ENCODE assay signal across 27 mouse cellular contexts in the genomic region with DNA sequence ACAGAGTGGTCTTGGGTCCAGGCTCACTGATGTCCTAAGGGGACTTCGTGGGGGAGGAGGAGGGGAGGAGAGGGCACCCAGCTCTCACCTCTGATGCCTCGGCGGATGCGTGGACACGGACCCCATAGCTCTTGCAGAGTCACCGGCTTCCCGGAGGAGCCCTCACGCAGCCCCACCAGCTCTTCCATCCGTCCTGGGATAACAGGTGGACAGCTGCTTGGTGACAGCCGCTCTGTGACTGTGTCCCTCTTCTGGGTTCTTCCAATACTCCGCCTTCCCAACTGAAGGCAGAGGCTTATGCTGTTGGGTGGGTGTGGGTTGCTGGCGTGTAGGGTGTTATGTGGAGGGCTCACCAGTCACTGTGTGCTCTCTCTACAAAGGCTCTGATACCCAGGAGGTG. TPM values are rescaled to one million over a fixed set of nuclear protein-coding genes. Genes with fewer than 3 reads are reported as not detected.
"Had no signal": no experiment of that assay in that cellular context is flagged by ENCODE, and none has a peak within 500 bp of the region (broad histone marks: within the 10 kb centered on the region; RNA-seq: fewer than 3 reads in every experiment).

No protein-coding gene starts in this region.

- H3K36me3 ChIP-seq: limb, embryonic 12.5 days; limb, embryonic 15.5 days; midbrain, embryonic 10.5 days; midbrain, embryonic 13.5 days had no signal

- H3K9me3 ChIP-seq: limb, embryonic 12.5 days; limb, embryonic 15.5 days; megakaryocyte, embryonic 14.5 days; midbrain, embryonic 10.5 days; midbrain, embryonic 13.5 days had no signal

- ATAC-seq: liver, postnatal 0 days; midbrain, embryonic 13.5 days; midbrain, embryonic 16.5 days had no signal

- H3K9ac ChIP-seq: limb, embryonic 12.5 days; limb, embryonic 15.5 days; liver, embryonic 14.5 days; liver, postnatal 0 days; midbrain, embryonic 13.5 days had no signal

- H3K4me2 ChIP-seq: limb, embryonic 15.5 days; liver, embryonic 11.5 days; midbrain, embryonic 13.5 days had no signal

- H3K27ac ChIP-seq: left cerebral cortex, adult 2 months; limb, embryonic 12.5 days; limb, embryonic 15.5 days; liver, embryonic 14.5 days; midbrain, embryonic 10.5 days; midbrain, embryonic 13.5 days had no signal

- H3K27me3 ChIP-seq: limb, embryonic 15.5 days had no signal

- H3K4me3 ChIP-seq: left cerebral cortex, adult 2 months; limb, embryonic 12.5 days; limb, embryonic 15.5 days; megakaryocyte, embryonic 14.5 days; midbrain, embryonic 10.5 days; midbrain, embryonic 13.5 days had no signal

- DNase-seq: layer of hippocampus, postnatal 36 days; liver, postnatal 0 days; lung, postnatal 10 days; lung, postnatal 36 days; thymus, adult 18-20 months; thymus, postnatal 36 days had no signal

- H3K4me1 ChIP-seq: midbrain, embryonic 13.5 days had no signal

RNA-seq across cellular contexts. Expression of a gene that starts 0.7 kb away (rescaled TPM):
- total RNA-seq: layer of hippocampus, adult 8-10 months; layer of hippocampus, postnatal 10 days; layer of hippocampus, postnatal 36 days; left cerebral cortex, postnatal 10 days; left cerebral cortex, postnatal 36 days; monocyte, adult 5-6 weeks had no signal
- polyA plus RNA-seq: liver, embryonic 14.5 days; liver, postnatal 0 days; midbrain, embryonic 10.5 days; midbrain, embryonic 13.5 days; neural tube, embryonic 11.5 days; small intestine, adult 2 months; urinary bladder, adult 2 months had no signal

RNA-seq across cellular contexts. Expression of a gene that starts 18.0 kb away (rescaled TPM):
- total RNA-seq: layer of hippocampus, adult 8-10 months; layer of hippocampus, postnatal 10 days; layer of hippocampus, postnatal 36 days; left cerebral cortex, adult 2 months; left cerebral cortex, postnatal 10 days; monocyte, adult 5-6 weeks had no signal
- polyA plus RNA-seq: limb, embryonic 12.5 days; limb, embryonic 15.5 days; liver, embryonic 11.5 days; liver, embryonic 14.5 days; liver, postnatal 0 days; midbrain, embryonic 10.5 days; midbrain, embryonic 13.5 days; midbrain, embryonic 16.5 days; neural tube, embryonic 11.5 days; neural tube, embryonic 14.5 days; small intestine, adult 2 months; stomach, embryonic 16.5 days had no signal

RNA-seq across cellular contexts. Expression of a gene that starts 22.7 kb away (rescaled TPM):
- total RNA-seq: layer of hippocampus, postnatal 36 days; monocyte, adult 5-6 weeks had no signal
- polyA plus RNA-seq: kidney, embryonic 14.5 days; limb, embryonic 12.5 days; midbrain, embryonic 10.5 days; midbrain, embryonic 13.5 days; midbrain, embryonic 16.5 days; neural tube, embryonic 11.5 days had no signal

RNA-seq across cellular contexts. Expression of a gene that starts 29.8 kb away (rescaled TPM):
- total RNA-seq: monocyte, adult 5-6 weeks had no signal

RNA-seq across cellular contexts. Expression of a gene that starts 38.0 kb away (rescaled TPM):
- total RNA-seq: monocyte, adult 5-6 weeks had no signal
- polyA plus RNA-seq: kidney, embryonic 14.5 days; limb, embryonic 12.5 days; limb, embryonic 15.5 days; liver, embryonic 11.5 days; liver, embryonic 14.5 days; liver, postnatal 0 days; midbrain, embryonic 10.5 days; midbrain, embryonic 13.5 days; neural tube, embryonic 11.5 days; small intestine, adult 2 months; spleen, adult 2 months; stomach, embryonic 16.5 days had no signal
